Mouse (Mus musculus) right cerebral cortex, adult 2 months (tissue): ENCODE data around the gene Yipf2.
A peak's percentile ranks its signal among the peaks of the same experiment; 100 is the strongest.

ENCODE experiments used
- DNase-seq, 2 experiments: peaks; one replicate each; pipeline ENCODE4 v3.0.0; 2021 to 2022; ENCODE audit warnings: low spot score in 2 of 2

The Yipf2 gene

GRCm38 (mm10) chr9:21592703-21593121 lies at the start of gene Yipf2, which contains the start of gene Timm29:
Gene Yipf2 (minus strand): TSS chr9:21592828.
Gene Timm29 (plus strand): TSS chr9:21592722.
- peak; percentile 95 to 96 for DNase-seq

- DNase-seq = no peak
Measured at GRCm38 (mm10) chr9:21639031-21639430, 46.4 kb upstream of the Yipf2 start.

GRCm38 (mm10) chr9:21635639-21636038 lies 43.0 kb upstream of the Yipf2 start:
- no peak for DNase-seq

- DNase-seq = no peak
Measured at GRCm38 (mm10) chr9:21633106-21633505, 40.5 kb upstream of the Yipf2 start.

DNA sequence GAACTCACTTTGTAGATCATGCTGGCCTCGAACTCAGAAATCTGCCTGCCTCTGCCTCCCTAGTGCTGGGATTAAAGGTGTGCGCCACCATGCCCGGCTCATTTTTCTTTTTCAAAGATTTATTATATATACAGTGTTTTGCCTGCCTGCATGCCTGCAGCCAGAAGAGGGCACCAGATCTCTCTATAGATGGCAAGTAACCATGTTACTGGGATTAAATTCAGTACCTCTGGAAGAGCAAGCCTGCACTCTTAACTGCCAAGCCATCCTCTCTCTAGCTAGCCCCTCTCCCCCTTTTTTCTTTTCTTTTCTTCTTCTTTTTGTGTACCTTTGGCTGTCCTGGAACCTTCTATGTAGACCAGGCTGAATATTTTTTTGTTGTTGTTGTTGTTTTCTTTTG lies 38.0 kb upstream of the Yipf2 start:
- peak; percentile 53 to 72 for DNase-seq

DNA sequence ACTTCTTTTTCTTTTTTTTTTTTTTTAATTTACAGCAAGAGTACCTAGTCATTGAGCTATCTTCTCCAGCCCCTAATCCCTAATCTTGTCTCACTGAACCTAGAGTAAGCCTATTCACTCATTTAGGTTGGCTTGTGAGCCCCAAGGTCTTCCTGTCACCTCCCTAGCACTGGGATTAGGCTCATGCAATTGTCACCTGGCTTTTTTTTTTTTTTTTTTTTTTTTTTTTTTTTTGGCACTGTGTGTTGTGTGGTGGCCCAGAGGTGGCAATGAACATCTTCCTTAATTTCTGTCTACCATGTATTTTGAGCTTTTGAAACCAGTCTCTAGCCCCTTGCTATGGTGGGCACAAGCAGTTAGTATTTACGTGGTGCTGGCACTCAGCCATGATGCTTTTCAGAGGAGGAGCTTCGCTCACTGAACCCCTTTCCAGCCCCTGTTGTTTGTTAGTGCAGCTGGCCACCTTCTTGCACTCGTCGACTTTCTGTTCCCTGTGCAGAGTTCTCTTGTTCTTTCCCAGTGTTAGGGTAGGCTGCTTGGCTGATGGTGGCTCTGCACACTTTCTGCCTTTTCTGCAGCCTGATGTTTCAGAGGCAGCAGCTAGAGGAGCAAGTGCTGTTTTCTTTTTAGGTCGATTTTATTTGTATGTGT lies 34.6 kb upstream of the Yipf2 start:
- no peak for DNase-seq

DNA sequence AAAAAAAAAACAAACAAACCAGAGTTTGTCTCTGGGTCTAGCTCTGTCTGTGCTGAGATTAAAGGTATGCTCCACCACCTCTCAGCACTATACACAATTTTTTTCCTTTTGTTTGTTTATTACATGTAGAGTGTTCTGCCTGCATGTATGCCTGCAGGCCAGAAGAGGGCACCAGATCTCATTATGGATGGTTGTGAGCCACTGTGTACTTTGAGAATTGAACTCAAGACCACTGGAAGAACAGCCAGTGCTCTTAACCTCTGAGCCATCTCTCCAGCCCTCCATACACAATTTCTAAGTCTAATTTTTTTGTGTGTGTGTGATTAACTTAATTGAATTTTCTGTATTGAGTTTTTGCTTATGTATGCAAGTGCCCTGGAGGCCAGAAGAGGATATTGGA lies 33.9 kb upstream of the Yipf2 start:
- no peak for DNase-seq

DNA sequence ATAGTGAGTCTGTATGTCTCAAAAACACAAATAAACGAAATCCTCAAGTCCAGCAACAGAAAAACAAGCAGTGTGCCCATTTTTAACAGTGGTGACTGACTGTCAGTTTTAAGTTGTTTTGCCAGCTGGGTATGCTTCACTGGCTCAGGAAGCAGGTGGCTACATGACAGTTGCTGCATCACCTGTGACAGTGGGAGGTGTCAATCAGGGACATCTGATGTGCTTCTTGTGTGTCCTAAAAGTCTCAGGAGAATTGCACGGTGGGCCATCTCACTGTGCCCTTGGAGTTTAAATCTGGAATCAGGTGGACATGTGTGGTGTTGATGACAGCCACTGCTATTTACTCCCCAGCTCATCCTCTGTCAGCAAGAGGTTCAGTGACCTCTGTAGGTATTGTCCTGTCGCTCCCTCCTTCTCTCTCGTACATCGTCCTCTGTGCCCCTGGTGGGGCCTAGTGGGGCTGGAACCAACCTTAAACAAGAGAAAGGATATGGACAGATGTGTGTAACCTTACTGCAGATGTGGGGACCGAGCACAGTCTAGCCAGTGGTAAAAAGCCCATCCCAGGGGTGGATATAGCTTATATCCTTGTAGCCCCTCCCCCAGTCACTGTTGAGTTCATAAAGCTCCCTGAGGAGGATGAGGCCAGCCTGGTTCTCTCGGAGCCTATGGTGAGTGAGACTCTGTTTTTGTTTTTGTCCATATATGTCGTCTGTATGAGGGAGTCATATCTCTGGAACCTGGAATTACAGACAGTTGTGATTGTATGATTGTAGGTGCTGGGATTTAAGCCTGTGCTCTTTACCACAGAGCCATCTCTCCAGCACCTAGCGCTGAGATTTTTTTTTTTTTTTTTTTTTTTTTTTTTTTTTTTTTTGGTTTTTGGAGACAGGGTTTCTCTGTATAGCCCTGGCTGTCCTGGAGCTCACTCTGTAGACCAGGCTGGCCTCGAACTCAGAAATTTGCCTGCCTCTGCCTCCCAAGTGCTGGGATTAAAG lies 33.0 kb upstream of the Yipf2 start:
- no peak for DNase-seq

DNA sequence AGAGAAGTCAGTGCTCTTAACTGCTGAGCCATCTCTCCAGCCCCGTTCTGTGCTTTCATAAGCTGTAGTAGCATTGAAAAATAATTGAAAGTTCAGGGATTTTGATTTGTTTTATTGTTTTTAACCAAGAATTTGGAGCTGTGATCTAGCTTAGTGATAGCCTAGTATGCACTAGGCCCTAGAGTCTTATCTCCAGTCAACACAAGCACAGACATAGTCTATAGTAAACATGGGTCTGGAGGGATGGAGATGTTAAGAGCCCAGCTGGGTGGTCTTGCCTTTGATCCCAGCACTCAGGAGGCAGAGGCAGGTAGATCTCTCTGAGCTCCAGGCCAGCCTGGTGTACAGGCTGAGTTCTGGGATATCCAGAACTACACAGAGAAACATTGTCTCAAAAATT lies 30.0 kb upstream of the Yipf2 start:
- no peak for DNase-seq

- no peak for DNase-seq
Measured at GRCm38 (mm10) chr9:21620229-21620628, 27.6 kb upstream of the Yipf2 start.

- no peak for DNase-seq
Measured at GRCm38 (mm10) chr9:21617066-21617465, 24.4 kb upstream of the Yipf2 start.

DNA sequence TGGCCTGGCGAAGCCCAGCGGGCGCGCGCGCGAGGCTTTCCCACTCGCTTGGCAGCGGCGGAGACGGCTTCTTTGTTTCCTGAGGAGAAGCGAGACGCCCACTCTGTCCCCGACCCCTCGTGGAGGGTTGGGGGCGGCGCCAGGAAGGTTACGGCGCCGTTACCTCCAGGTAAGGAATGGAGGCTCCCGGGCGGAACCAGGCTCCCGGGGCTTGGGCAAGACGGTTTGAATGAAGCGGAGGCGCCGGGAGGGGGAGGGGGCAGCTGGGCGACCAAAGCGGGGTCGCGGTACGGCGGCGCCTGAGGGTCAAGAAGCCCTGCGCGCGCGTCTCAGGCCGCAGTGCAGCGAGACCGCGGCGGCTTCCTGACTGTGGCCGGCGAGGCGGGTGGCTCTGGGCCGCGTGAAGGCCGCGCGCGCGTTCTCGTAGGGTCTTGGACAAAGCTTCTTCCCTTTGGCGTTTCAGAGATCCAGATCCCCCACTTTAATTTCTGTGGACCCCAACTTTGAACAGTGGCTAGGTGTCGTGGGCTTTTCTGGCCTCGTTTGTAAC lies 23.7 kb upstream of the Yipf2 start:
- peak; percentile 78 to 87 for DNase-seq

DNA sequence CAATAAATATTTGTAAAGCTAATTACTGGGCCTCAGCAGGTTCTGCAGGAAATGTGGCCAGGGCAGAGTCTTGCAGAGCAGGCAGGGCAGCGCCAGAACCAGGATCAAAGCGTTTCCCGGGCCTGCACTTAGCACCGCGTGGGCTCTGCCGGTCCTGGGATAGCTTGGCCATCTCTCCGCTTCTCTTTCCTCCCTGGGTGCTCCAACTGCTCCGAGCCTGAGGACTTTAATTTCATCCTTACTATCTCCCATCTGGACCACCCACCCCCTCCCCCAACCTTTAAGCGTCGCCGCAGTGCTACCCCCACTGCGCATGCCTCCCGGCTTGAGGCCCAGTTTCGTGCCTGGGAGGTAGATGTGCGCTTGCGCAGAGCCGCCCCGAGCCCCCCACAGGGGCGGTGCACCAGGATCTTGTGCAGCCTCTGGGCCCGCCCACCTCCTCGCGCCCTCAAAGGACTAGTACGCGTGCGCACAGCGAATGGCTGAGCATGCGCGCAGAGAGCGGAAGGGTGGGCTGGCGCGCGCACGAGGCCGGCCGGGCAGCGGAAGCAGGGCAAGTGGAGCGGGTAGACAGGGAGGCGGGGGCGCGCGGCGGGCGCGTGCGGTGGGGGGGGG lies 23.1 kb upstream of the Yipf2 start, which contains the start of gene Smarca4:
Gene Smarca4 (plus strand): TSS at position 553 of the 615 bp plus-strand sequence.
- peak; percentile 100 for DNase-seq

DNA sequence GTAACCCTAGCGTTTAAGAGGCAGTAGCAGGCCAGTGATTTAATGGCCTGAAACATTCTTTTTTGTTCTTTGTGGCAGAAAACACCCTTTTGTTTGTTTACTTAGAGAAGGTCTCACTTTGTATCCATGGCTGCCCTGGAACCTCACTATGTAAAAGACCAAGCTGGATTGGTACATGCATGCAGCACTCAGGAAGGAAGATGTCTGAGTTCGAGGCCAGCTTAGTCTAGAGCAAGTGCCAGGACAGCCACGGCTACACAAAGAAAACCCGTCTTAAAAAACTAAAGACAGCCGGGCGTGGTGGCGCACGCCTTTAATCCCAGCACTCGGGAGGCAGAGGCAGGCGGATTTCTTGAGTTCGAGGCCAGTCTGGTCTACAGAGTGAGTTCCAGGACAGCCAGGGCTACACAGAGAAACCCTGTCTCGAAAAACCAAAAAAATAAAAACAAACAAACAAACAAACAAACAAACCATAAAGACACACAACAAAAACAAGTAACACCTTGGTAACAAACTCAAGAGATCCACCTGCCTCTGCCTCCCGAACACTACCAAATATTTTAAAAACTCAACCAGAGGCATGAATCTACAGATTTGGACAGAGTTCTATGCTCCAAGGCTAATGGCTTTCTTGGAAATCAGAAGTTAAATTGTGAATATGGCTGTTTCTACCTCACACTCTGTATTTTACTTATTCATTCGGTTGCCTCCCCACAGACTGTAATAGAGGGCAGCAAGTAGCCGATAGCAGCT lies 22.4 kb upstream of the Yipf2 start:
- no peak for DNase-seq

GRCm38 (mm10) chr9:21609861-21610260 lies 17.2 kb upstream of the Yipf2 start:
- no peak for DNase-seq

GRCm38 (mm10) chr9:21606648-21607047 lies 14.0 kb upstream of the Yipf2 start:
- DNase-seq = no peak

DNA sequence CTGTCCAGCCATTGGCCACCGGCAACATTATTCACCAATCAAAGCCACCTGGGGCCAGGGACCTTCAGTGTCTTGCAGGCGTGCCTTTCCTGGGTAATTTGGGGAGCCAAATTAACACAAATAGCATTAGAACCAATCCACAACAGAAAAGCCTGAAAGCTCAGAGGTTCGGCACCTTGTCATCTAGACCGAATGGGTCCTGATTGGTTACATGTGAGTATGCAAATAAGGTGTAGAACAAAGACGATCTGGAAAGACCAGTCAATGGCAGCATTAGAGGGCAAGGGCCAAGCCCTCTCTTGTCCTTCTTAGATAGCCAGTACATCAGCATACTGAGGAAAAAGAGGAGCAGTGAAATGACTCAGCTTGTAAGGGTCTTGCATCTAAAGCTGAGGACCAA lies 13.2 kb upstream of the Yipf2 start:
- no peak for DNase-seq

DNA sequence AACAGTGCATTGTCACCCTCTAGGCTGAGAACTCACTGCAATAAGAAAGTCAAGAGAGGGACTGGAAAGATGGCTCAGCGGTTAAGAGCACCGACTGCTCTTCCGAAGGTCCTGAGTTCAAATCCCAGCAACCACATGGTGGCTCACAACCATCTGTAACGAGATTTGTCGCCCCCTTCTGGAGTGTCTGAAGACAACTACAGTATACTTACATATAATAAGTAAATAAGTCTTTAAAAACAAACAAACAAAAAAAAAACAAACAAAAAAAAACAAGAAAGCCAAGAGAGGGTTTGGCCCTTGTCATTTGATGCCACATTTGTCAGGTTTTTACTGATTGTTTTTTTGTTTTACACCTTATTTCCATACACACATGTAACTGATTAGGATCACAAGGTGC lies 11.5 kb upstream of the Yipf2 start:
- no peak for DNase-seq

- peak; percentile 76 to 77 for DNase-seq
Measured at GRCm38 (mm10) chr9:21601722-21602399, 9.2 kb upstream of the Yipf2 start.

- no peak for DNase-seq
Measured at GRCm38 (mm10) chr9:21601073-21601472, 8.4 kb upstream of the Yipf2 start.

DNA sequence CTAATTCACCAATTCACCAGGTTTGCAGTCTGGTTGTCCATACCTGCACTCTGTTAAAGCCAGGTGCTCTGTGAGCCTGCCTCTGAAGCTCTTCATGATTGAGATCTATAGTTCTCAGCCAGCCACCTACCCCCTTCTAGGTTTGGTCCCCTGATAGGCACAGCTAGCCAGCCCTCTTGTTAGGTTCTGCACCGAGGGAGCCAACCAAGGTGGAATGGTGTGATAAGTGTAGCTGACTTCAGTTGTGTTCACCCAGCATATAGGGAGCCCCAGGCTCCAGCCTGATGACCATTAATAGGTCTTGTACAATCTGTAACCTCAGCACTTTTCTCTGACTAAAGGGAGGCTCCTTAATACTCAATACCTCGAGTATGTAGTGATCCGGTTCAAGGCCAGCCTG lies 7.6 kb upstream of the Yipf2 start:
- DNase-seq = no peak
